Mouse (Mus musculus) testis, adult 2 months (tissue): ENCODE data around the gene Mpped2.

ENCODE experiments used
- CTCF ChIP-seq: fragments of 200-500 bp; IDR thresholded peaks from 2 replicates; pipeline ENCODE4 v1.5.1; 2012; ENCODE audit warnings: low read depth, mild to moderate bottlenecking, inconsistent platforms, low read length, moderate library complexity; ENCODE audit not compliant: control insufficient read depth, insufficient read depth, insufficient replicate concordance
- POLR2A ChIP-seq: fragments of 200-500 bp; IDR thresholded peaks from 2 replicates; pipeline ENCODE4 v1.6.1; 2012; ENCODE audit warnings: low read depth, mild to moderate bottlenecking, inconsistent platforms, low read length, moderate library complexity; ENCODE audit not compliant: control insufficient read depth

- no peak for TF ChIP-seq CTCF
- no peak for TF ChIP-seq POLR2A
These were observed 133.7 kb downstream of the Mpped2 start for GRCm38 (mm10) chr2:106826806-106827205.
